Mouse (Mus musculus) midbrain, embryonic 16.5 days (tissue): ENCODE results near the gene Rbm45. TPM values are rescaled to one million over a fixed set of nuclear protein-coding genes. Genes with fewer than 3 reads are reported as not detected.

ENCODE experiments used
- ATAC-seq: fragments of 200-750 bp; cut with Nextera tagmentation; 2 replicates; pipeline ENCODE4 v1.8.0; 2017; ENCODE audit warnings: moderate TSS enrichment
- H3K27ac ChIP-seq: fragments of 300-500 bp; sonication (generic); 2 replicates; pipeline ENCODE4 v1.5.1; 2014; ENCODE audit warnings: mild to moderate bottlenecking, low read length, mixed read lengths
- H3K27me3 ChIP-seq: fragments of 300-500 bp; sonication (generic); 2 replicates; pipeline ENCODE4 v1.6.1; 2014; ENCODE audit warnings: low read depth, low read length, mixed read lengths; ENCODE audit not compliant: control insufficient read depth, insufficient read depth
- H3K36me3 ChIP-seq: fragments of 300-500 bp; sonication (generic); 2 replicates; pipeline ENCODE4 v1.6.1; 2014; ENCODE audit warnings: mild to moderate bottlenecking, low read length, moderate library complexity, mixed read lengths; ENCODE audit not compliant: control insufficient read depth, insufficient read depth
- H3K4me1 ChIP-seq: fragments of 300-500 bp; sonication (generic); 2 replicates; pipeline ENCODE4 v1.6.1; 2014; ENCODE audit warnings: mild to moderate bottlenecking, low read length, mixed read lengths; ENCODE audit not compliant: control insufficient read depth, insufficient read depth
- H3K4me2 ChIP-seq: fragments of 300-500 bp; sonication (generic); 2 replicates; pipeline ENCODE4 v1.6.1; 2014; ENCODE audit warnings: mild to moderate bottlenecking, low read length, mixed read lengths
- H3K4me3 ChIP-seq: fragments of 300-500 bp; sonication (generic); 2 replicates; pipeline ENCODE4 v1.5.1; 2014; ENCODE audit warnings: low read depth, mild to moderate bottlenecking, low read length, moderate library complexity, mixed read lengths
- H3K9ac ChIP-seq: fragments of 300-500 bp; sonication (generic); 2 replicates; pipeline ENCODE4 v1.6.1; 2014; ENCODE audit warnings: low read depth, low read length, mixed read lengths
- H3K9me3 ChIP-seq: fragments of 300-500 bp; sonication (generic); replicated peaks from 2 replicates; pipeline ENCODE4 v1.6.1; 2014; ENCODE audit warnings: mild to moderate bottlenecking, low read length, mixed read lengths; ENCODE audit not compliant: control insufficient read depth, poor library complexity, severe bottlenecking
- WGBS: fragments of 180-500 bp; shearing (Covaris S2); extraction: QIAGEN DNeasy Blood & Tissue Kit; methylation state at CpG from one replicate; pipeline ENCODE4 v1.1.7; 2014; 5-methylcytosine and 5-hydroxymethylcytosine counted together
- polyA plus RNA-seq: library from polyadenylated mRNA; unstranded; fragments of >200 nt; fragmentation: Nextera tagmentation; extraction: Ambion mirVana; gene quantifications from 2 replicates; pipeline ENCODE4 v1.2.1, GENCODE M21; 2015

Rbm45 gene
- polyA plus RNA-seq, 1 experiment from 2014 or later: 17.4 TPM

DNA sequence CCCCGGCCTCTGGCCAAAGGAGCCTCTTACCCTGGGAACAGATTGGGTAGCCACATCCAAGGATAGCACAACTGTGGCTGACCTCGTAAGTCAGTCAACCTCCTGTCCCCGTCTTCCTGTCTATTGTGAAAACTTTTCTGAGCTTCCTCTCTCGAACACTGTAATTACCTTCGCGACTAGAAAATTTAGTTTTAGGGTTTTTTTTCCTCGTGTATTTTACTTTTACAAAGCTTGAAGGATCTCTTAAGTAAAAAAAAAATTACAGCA, 805 bp downstream of the Rbm45 start:
- H3K27ac ChIP-seq: no peak overlapping the region
- WGBS: 5% methylated on average over 7 of the region's 7 CpGs
- ATAC-seq: no peak

GRCm38 (mm10) chr2:76372244-76372643, 2.5 kb downstream of the Rbm45 start:
- H3K4me1 ChIP-seq: peaks cover 13% of the 10 kb centered on the region
- no peak for ATAC-seq
- H3K9ac ChIP-seq: no peak overlapping the region
- no peak overlapping the region for H3K27ac ChIP-seq
- no peak overlapping the region for H3K4me2 ChIP-seq
- 91% methylated on average over 4 of the region's 4 CpGs for WGBS
- H3K36me3 ChIP-seq: peaks cover 13% of the 10 kb centered on the region
- H3K4me3 ChIP-seq: no peak overlapping the region
- no peaks in the 10 kb centered on the region for H3K9me3 ChIP-seq
- no peaks in the 10 kb centered on the region for H3K27me3 ChIP-seq

More for the DNA sequence above, 805 bp downstream of the Rbm45 start:
- Histone ChIP-seq H3K36me3 (peaks cover 8% of the 10 kb centered on the region; the same call in 1 of the 2 replicates), H3K9ac (peak overlapping the region; percentile 94), H3K4me2 (peak overlapping the region; percentile 97), H3K4me3 (peak overlapping the region; percentile 96), H3K4me1 (peaks cover 13% of the 10 kb centered on the region), H3K27me3 (no peaks in the 10 kb centered on the region), H3K9me3 (no peaks in the 10 kb centered on the region)

- Histone ChIP-seq H3K27ac (no peak overlapping the region), H3K9me3 (no peaks in the 10 kb centered on the region), H3K4me1 (peaks cover 8% of the 10 kb centered on the region), H3K27me3 (no peaks in the 10 kb centered on the region), H3K36me3 (peaks cover 28% of the 10 kb centered on the region), H3K4me2 (no peak overlapping the region), H3K4me3 (no peak overlapping the region), H3K9ac (no peak overlapping the region)
- no peak for ATAC-seq
- WGBS: 93% methylated on average over 6 of the region's 6 CpGs
Observed at GRCm38 (mm10) chr2:76374544-76375206, 4.9 kb downstream of the Rbm45 start.

DNA sequence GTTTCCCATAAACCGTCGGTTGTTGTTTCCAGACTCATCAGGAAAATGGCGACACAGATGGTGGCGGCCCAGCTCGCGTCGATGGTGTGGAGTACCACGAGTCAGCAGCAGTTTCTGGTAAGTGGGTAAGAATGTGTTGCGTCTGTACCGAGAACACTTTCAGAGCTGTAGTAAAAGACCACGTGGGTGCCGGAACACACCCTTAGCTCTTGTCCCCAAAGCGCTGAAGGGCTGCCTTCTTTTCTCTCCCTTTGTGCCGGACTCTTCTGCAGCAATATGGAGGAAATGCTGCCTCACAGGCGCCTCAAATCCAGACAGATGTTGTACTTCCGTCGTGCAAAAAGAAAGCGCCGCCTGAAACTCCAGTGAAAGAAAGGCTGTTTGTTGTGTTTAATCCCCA, 8.9 kb downstream of the Rbm45 start:
- Histone ChIP-seq H3K9ac (no peak overlapping the region), H3K36me3 (peaks cover 26% of the 10 kb centered on the region), H3K27me3 (no peaks in the 10 kb centered on the region), H3K4me2 (no peak overlapping the region), H3K27ac (no peak overlapping the region), H3K4me1 (no peaks in the 10 kb centered on the region), H3K4me3 (no peak overlapping the region), H3K9me3 (no peaks in the 10 kb centered on the region)
- ATAC-seq: no peak
- whole genome bisulfite sequencing: 95% methylated on average over 19 of the region's 19 CpGs

GRCm38 (mm10) chr2:76386531-76386930, 16.7 kb downstream of the Rbm45 start:
- no peak for ATAC-seq
- Histone ChIP-seq H3K27ac (no peak overlapping the region), H3K9me3 (no peaks in the 10 kb centered on the region), H3K36me3 (peaks cover 12% of the 10 kb centered on the region), H3K4me2 (no peak overlapping the region), H3K4me3 (no peak overlapping the region), H3K9ac (no peak overlapping the region), H3K27me3 (no peaks in the 10 kb centered on the region), H3K4me1 (no peaks in the 10 kb centered on the region)

DNA sequence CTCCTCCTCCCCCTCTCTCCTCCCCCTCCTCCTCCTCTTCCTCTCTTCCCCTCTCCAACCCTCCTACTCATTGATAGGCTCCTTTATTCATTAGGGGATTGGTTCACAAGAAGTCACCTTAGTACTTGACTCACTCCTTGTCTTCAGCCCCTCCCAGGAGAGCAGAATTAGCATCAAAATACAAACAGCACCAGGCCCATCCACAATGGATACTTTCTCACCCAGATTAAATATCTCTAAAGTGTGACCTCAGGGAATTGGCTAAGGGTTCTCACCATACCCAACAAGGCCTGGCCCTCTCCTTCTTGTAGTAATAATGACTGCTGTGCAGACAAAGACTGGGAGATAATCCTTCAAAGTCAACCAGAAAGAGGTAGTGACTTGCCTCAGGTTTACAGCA, 30.4 kb downstream of the Rbm45 start:
- Histone ChIP-seq H3K27ac (no peak overlapping the region), H3K4me3 (no peak overlapping the region), H3K4me1 (peaks cover under 1% of the 10 kb centered on the region; the same call in 1 of the 2 replicates), H3K4me2 (no peak overlapping the region), H3K36me3 (no peaks in the 10 kb centered on the region), H3K9ac (no peak overlapping the region), H3K27me3 (peaks cover 5% of the 10 kb centered on the region), H3K9me3 (no peaks in the 10 kb centered on the region)
- ATAC-seq: no peak

DNA sequence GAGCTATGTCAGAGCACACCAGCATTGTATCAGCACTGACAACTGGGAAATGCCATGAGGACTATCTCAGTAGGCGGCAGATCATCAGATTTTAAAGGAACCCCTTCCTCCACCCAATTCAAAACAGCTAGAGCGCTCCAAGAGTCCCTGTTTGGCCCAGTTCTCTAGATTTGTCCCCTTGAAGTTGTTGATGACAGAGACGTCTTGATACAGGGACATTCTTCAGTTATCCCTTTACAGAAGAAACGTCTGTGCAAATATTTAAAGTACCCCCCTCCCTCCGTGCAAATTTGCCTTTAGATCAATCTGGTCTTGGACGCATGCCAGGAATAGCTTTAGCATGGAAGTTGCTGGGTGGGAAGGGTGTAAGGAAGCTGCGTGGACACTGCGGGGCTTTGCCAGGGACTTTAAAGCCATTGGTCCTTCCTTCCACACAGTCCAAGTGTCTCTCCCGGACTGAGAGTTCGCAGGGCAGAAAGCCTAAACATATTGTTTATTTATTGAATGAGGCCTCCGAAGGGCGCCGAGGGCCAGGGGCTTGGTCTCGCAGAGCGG, 35.9 kb downstream of the Rbm45 start:
- Histone ChIP-seq H3K27ac (peak overlapping the region; percentile 90), H3K27me3 (peaks cover 5% of the 10 kb centered on the region), H3K36me3 (no peaks in the 10 kb centered on the region), H3K4me3 (peak overlapping the region; percentile 74), H3K4me1 (peaks cover 10% of the 10 kb centered on the region), H3K9ac (peak overlapping the region; percentile 98), H3K9me3 (no peaks in the 10 kb centered on the region), H3K4me2 (peak overlapping the region; percentile 86)
- 1% methylated on average over 15 of the region's 15 CpGs for WGBS
- peak; percentile 63 for ATAC-seq

- under 1% methylated on average over 59 of the region's 89 CpGs for WGBS
- Histone ChIP-seq H3K9ac (peak within 1 kb of the TSS; percentile 98), H3K4me1 (peaks cover 10% of the 10 kb centered on the region), H3K4me2 (peak within 1 kb of the TSS; percentile 86), H3K36me3 (no peaks in the 10 kb centered on the region), H3K9me3 (no peaks in the 10 kb centered on the region), H3K27ac (peak within 1 kb of the TSS; percentile 90), H3K4me3 (peak within 1 kb of the TSS; percentile 74), H3K27me3 (peaks cover 5% of the 10 kb centered on the region)
- peak; percentile 96 for ATAC-seq
Observed at GRCm38 (mm10) chr2:76406151-76406936, 36.6 kb downstream of the Rbm45 start, which contains the start of gene Osbpl6. TSS of gene Osbpl6 (plus strand) at chr2:76406508.

DNA sequence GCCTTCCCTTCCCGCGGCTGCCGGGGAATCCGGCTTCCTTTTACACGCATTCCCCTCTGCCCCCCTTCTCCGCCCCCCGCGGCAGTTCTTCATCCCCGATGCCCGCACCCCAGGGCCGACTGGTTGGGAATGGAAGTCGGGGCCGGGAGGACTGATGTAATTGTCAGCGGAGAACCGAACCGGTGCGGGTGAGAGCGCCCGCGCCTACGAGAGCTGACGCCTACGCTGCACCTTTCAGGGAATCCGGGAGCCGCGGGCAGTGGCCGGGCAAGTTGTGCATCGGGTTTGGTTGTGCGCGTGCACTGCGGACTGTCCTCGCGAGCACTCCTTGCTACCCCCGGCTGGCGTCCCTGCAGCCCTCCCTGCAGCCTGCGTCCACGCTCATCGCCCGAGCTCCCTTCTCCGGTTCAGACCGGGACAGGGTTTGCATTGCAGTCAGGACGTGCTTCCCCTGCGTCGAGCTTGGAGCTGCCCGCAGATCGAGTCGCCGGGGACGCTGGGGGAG, 37.2 kb downstream of the Rbm45 start:
- under 1% methylated on average over 48 of the region's 49 CpGs for whole genome bisulfite sequencing
- H3K9me3 ChIP-seq: no peaks in the 10 kb centered on the region
- H3K9ac ChIP-seq: peak overlapping the region; percentile 98
- peaks cover 10% of the 10 kb centered on the region for H3K4me1 ChIP-seq
- peaks cover 5% of the 10 kb centered on the region for H3K27me3 ChIP-seq
- H3K4me2 ChIP-seq: peak overlapping the region; percentile 86
- H3K4me3 ChIP-seq: peak overlapping the region; percentile 74
- H3K27ac ChIP-seq: peak overlapping the region; percentile 90
- H3K36me3 ChIP-seq: no peaks in the 10 kb centered on the region
- ATAC-seq: peak; percentile 80
